Mouse (Mus musculus): ENCODE data around the gene Taf15. TPM values are rescaled to one million over a fixed set of nuclear protein-coding genes. Genes with fewer than 3 reads are reported as not detected.

Gene Taf15
- polyA plus RNA-seq, 1 experiment from 2014 or later: 5.4 TPM

DNA sequence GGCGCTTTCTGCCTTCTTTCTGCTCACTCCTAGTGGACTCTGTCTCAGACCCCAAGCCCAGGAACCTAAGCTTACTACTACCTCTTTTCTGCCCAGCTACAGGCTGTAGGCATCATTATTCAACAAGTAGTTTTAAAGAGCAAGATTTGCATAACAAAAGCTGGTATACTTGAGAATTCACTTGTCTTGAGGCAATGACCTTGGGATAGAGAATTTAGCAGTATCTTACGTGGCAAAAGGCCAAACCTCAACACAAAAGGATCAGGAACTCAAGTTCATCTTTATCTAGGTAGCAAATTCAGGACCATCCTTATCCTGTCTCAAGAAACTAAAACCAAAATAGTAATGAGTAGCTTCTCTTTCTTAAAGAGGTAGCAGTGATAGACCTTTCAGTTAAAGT lies 22.7 kb downstream of the Taf15 start:
- Histone ChIP-seq H3K27ac (ENCODE audit: low read depth, low read length) (no peak overlapping the region), H3K4me2 (replicated peaks; ENCODE audit: low read depth) (no peak overlapping the region), H3K4me3 (ENCODE audit: low read depth, low read length) (no peak overlapping the region), H3K36me3 (ENCODE audit: control insufficient read depth, insufficient read depth) (peaks cover 26% of the 10 kb centered on the region), H3K9me3 (ENCODE audit: control insufficient read depth) (no peaks in the 10 kb centered on the region), H3K4me1 (replicated peaks; ENCODE audit: control insufficient read depth, insufficient read depth, low read length) (no peaks in the 10 kb centered on the region), H3K9ac (ENCODE audit: low read depth, low read length) (no peak overlapping the region), H3K27me3 (replicated peaks; ENCODE audit: control insufficient read depth, insufficient read depth, low read length) (no peaks in the 10 kb centered on the region)
- ATAC-seq: no peak
- 86% methylated on average over 2 of the region's 2 CpGs for WGBS
- TF ChIP-seq CTCF (IDR thresholded peaks at IDR 0.05; ENCODE audit: low read depth): no peak

DNA sequence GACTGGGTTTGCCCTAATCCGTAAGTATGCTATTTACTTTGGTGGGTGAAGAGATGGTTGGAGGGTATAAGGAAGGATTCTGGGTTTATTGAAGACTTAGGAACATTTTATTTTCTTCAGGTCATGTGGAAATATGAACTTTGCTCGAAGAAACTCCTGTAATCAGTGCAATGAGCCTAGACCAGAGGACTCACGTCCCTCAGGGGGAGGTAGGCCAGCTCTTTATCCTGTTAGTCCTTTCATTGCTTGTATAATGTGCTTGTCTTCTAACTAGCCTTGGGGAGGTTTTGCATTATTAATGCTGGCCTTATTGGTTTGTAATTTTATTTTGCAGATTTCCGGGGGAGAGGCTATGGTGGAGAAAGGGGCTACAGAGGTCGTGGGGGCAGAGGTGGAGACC lies 31.4 kb downstream of the Taf15 start:
- ATAC-seq: no peak
- Histone ChIP-seq H3K36me3 (ENCODE audit: control insufficient read depth, insufficient read depth) (peaks cover 57% of the 10 kb centered on the region), H3K27ac (ENCODE audit: low read depth, low read length) (no peak overlapping the region), H3K4me1 (replicated peaks; ENCODE audit: control insufficient read depth, insufficient read depth, low read length) (no peaks in the 10 kb centered on the region), H3K9me3 (ENCODE audit: control insufficient read depth) (no peaks in the 10 kb centered on the region), H3K4me2 (replicated peaks; ENCODE audit: low read depth) (no peak overlapping the region), H3K4me3 (ENCODE audit: low read depth, low read length) (no peak overlapping the region), H3K9ac (ENCODE audit: low read depth, low read length) (no peak overlapping the region), H3K27me3 (replicated peaks; ENCODE audit: control insufficient read depth, insufficient read depth, low read length) (no peaks in the 10 kb centered on the region)
- no peak for TF ChIP-seq CTCF (IDR thresholded peaks at IDR 0.05; ENCODE audit: low read depth)
- 72% methylated on average over 5 of the region's 5 CpGs for WGBS

DNA sequence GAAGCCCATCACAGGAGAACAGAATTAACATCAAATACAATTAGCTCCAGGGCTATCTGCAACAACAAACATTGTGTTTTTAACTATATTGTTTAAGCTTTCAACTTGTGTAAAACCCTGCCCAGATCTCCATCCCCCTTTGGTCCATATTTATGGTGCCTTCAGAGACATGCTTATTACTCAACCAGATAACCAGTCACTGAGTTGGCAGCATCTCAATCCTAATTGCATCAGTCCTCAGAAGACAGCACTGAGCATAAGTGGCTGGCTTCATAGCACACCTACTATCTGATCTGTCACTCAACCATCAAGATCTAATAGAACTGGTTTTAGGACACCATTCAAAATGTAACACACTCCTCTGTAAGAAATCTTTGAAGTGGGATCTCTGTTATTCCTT lies 36.6 kb downstream of the Taf15 start:
- Histone ChIP-seq H3K27ac (ENCODE audit: low read depth, low read length) (no peak overlapping the region), H3K4me1 (replicated peaks; ENCODE audit: control insufficient read depth, insufficient read depth, low read length) (no peaks in the 10 kb centered on the region; the same call in 1 of the 2 replicates), H3K4me3 (ENCODE audit: low read depth, low read length) (no peak overlapping the region), H3K36me3 (ENCODE audit: control insufficient read depth, insufficient read depth) (peaks cover 30% of the 10 kb centered on the region), H3K27me3 (replicated peaks; ENCODE audit: control insufficient read depth, insufficient read depth, low read length) (no peaks in the 10 kb centered on the region), H3K4me2 (replicated peaks; ENCODE audit: low read depth) (no peak overlapping the region), H3K9me3 (ENCODE audit: control insufficient read depth) (no peaks in the 10 kb centered on the region), H3K9ac (ENCODE audit: low read depth, low read length) (no peak overlapping the region)
- ATAC-seq: no peak
- TF ChIP-seq CTCF (IDR thresholded peaks at IDR 0.05; ENCODE audit: low read depth): no peak

DNA sequence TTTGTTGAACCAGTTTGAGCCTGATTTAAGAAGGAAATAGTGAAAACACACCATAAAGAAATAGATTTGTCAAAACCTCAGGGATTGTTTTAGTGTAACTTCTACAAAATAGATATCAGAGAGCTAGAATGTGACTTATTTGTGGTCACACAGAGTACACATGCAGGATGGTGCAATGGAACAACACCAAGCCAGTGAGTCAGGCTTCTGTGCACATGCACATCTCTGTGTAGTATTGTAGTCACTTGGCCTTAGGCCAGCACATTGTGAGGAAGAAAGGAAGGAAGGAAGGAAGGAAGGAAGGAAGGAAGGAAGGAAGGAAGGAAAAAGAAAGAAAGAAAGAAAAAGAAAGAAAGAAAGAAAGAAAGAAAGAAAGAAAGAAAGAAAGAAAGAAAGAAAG lies 44.3 kb downstream of the Taf15 start:
- Histone ChIP-seq H3K9me3 (ENCODE audit: control insufficient read depth) (no peaks in the 10 kb centered on the region), H3K27me3 (replicated peaks; ENCODE audit: control insufficient read depth, insufficient read depth, low read length) (no peaks in the 10 kb centered on the region), H3K4me3 (ENCODE audit: low read depth, low read length) (no peak overlapping the region), H3K4me2 (replicated peaks; ENCODE audit: low read depth) (no peak overlapping the region), H3K27ac (ENCODE audit: low read depth, low read length) (no peak overlapping the region), H3K9ac (ENCODE audit: low read depth, low read length) (no peak overlapping the region), H3K36me3 (ENCODE audit: control insufficient read depth, insufficient read depth) (no peaks in the 10 kb centered on the region), H3K4me1 (replicated peaks; ENCODE audit: control insufficient read depth, insufficient read depth, low read length) (no peaks in the 10 kb centered on the region; the same call in 1 of the 2 replicates)
- ATAC-seq: no peak
- TF ChIP-seq CTCF (IDR thresholded peaks at IDR 0.05; ENCODE audit: low read depth): no peak

DNA sequence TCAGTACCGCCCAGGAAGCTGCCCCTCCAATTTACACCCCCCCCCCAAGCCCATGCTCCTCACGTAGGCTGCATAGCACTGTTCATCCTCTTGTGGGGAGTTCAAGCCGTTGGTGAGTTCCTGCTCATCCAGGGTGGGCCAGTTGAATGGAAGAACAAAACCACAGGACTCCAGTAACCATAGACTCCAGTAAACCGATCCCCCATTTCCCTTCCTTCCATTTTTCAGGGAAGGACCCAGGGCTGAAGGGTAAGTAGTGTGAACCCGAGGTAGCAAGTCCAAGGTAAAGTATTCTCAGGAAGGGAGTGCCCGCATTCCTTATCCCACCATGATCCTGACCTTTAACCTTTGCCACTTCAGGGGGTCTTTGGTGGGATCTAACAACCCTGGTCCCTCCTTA lies 45.5 kb downstream of the Taf15 start:
- Histone ChIP-seq H3K9ac (ENCODE audit: low read depth, low read length) (no peak overlapping the region), H3K4me1 (replicated peaks; ENCODE audit: control insufficient read depth, insufficient read depth, low read length) (no peaks in the 10 kb centered on the region), H3K27me3 (replicated peaks; ENCODE audit: control insufficient read depth, insufficient read depth, low read length) (no peaks in the 10 kb centered on the region), H3K4me3 (ENCODE audit: low read depth, low read length) (no peak overlapping the region), H3K27ac (ENCODE audit: low read depth, low read length) (no peak overlapping the region), H3K36me3 (ENCODE audit: control insufficient read depth, insufficient read depth) (no peaks in the 10 kb centered on the region), H3K9me3 (ENCODE audit: control insufficient read depth) (no peaks in the 10 kb centered on the region), H3K4me2 (replicated peaks; ENCODE audit: low read depth) (no peak overlapping the region)
- ATAC-seq: no peak
- TF ChIP-seq CTCF (IDR thresholded peaks at IDR 0.05; ENCODE audit: low read depth): no peak
- 75% methylated on average over 6 of the region's 6 CpGs for WGBS

DNA sequence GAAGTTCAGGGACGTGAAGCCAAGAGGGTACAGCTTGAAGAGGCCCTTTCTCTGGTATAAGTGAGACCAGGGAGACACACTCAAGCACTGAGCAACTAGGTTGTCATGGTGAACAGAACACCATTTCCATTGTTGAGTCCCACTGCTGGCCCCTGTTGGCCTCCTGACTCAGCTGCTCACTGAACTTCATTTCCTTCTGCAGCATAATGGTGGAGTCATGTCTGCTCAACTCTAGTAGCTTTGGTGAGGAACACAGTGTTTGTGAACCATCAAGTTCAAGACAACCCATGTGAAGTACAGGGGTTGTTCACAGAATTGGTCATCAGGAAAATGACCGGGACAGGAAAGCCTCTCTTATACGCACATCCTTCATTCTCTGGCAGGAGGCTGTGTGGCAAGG lies 49.2 kb downstream of the Taf15 start, which contains the start of gene Heatr9:
Gene Heatr9, minus strand, starts transcription at position 101 of the 400 bp plus-strand sequence.
- H3K9me3 ChIP-seq (ENCODE audit: control insufficient read depth): no peaks in the 10 kb centered on the region
- no peak for ATAC-seq
- H3K36me3 ChIP-seq (ENCODE audit: control insufficient read depth, insufficient read depth): no peaks in the 10 kb centered on the region
- no peaks in the 10 kb centered on the region for H3K4me1 ChIP-seq (replicated peaks; ENCODE audit: control insufficient read depth, insufficient read depth, low read length)
- no peaks in the 10 kb centered on the region for H3K27me3 ChIP-seq (replicated peaks; ENCODE audit: control insufficient read depth, insufficient read depth, low read length)
- H3K4me3 ChIP-seq (ENCODE audit: low read depth, low read length): no peak within 1 kb of the TSS
- H3K9ac ChIP-seq (ENCODE audit: low read depth, low read length): no peak within 1 kb of the TSS
- no peak within 1 kb of the TSS for H3K27ac ChIP-seq (ENCODE audit: low read depth, low read length)
- TF ChIP-seq CTCF (IDR thresholded peaks at IDR 0.05; ENCODE audit: low read depth): no peak
- no peak within 1 kb of the TSS for H3K4me2 ChIP-seq (replicated peaks; ENCODE audit: low read depth)
- WGBS: 81% methylated on average over 3 of the region's 3 CpGs

DNA sequence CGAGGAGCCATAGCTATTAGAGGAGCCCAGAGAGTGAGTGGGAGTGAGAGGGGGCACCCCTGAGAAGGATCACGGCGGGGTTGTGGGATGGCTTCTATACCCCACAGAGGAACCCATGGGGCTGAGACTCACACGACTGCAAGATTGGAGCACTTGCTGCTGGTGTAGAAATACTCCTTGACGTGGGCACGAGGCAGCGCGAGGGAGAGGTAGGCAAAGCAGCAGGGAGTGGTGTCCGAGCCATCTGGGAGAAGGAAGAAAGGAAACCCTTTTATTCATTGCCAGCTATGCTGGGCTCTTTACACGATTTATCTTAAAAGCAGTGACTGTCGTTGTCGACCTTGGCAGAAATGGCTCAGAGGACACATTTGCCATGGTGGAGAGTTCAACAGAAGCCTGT lies 56.1 kb downstream of the Taf15 start:
- no peak overlapping the region for H3K9ac ChIP-seq (ENCODE audit: low read depth, low read length)

More for the DNA sequence above, 56.1 kb downstream of the Taf15 start:
- ATAC-seq: no peak
- Histone ChIP-seq H3K9me3 (ENCODE audit: control insufficient read depth) (no peaks in the 10 kb centered on the region), H3K27ac (ENCODE audit: low read depth, low read length) (no peak overlapping the region), H3K36me3 (ENCODE audit: control insufficient read depth, insufficient read depth) (no peaks in the 10 kb centered on the region), H3K27me3 (replicated peaks; ENCODE audit: control insufficient read depth, insufficient read depth, low read length) (no peaks in the 10 kb centered on the region), H3K4me2 (replicated peaks; ENCODE audit: low read depth) (no peak overlapping the region), H3K4me1 (replicated peaks; ENCODE audit: control insufficient read depth, insufficient read depth, low read length) (no peaks in the 10 kb centered on the region), H3K4me3 (ENCODE audit: low read depth, low read length) (no peak overlapping the region)
- 79% methylated on average over 12 of the region's 12 CpGs for WGBS
- no peak for TF ChIP-seq CTCF (IDR thresholded peaks at IDR 0.05; ENCODE audit: low read depth)

Data from intestine, postnatal 0 days (tissue).